Mouse (Mus musculus) olfactory bulb, adult 2 months (tissue): ENCODE results near the gene Fshr.

Experiments
- CTCF ChIP-seq: fragments of 200-500 bp; IDR thresholded peaks from 2 replicates; pipeline ENCODE4 v1.5.1; 2012; ENCODE audit warnings: low read depth, mild to moderate bottlenecking, low read length, moderate library complexity; ENCODE audit not compliant: insufficient read depth
- POLR2A ChIP-seq: fragments of 200-500 bp; IDR thresholded peaks from 2 replicates; pipeline ENCODE4 v1.6.1; 2012; ENCODE audit warnings: mild to moderate bottlenecking, low read depth, low read length, moderate library complexity; ENCODE audit not compliant: insufficient read depth

DNA sequence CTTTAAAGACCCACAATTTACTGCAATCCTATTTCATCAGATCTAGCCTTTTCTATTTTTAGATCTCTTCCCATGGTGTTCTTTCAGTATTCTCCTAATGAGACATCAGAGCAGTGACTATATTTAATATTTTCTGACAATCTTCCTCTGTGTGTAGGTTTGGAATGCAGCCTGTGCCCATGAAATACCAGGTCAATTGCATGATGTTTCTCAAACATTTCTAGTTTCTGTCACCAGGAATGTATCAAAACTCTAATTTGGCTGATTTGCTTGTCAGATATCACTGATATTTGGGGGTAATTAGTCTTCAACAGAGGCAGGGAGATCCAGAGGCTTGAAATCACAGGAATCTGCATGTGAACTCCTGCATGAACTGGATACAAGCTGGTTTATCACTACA, 186.8 kb downstream of the Fshr start:
- TF ChIP-seq POLR2A (no peak), CTCF (no peak)
